Mouse (Mus musculus): ENCODE results near the gene Cpm. TPM values are rescaled to one million over a fixed set of nuclear protein-coding genes. Genes with fewer than 3 reads are reported as not detected.

Gene Cpm
- polyA plus RNA-seq, 1 experiment from 2014 or later = 3.7 TPM

DNA sequence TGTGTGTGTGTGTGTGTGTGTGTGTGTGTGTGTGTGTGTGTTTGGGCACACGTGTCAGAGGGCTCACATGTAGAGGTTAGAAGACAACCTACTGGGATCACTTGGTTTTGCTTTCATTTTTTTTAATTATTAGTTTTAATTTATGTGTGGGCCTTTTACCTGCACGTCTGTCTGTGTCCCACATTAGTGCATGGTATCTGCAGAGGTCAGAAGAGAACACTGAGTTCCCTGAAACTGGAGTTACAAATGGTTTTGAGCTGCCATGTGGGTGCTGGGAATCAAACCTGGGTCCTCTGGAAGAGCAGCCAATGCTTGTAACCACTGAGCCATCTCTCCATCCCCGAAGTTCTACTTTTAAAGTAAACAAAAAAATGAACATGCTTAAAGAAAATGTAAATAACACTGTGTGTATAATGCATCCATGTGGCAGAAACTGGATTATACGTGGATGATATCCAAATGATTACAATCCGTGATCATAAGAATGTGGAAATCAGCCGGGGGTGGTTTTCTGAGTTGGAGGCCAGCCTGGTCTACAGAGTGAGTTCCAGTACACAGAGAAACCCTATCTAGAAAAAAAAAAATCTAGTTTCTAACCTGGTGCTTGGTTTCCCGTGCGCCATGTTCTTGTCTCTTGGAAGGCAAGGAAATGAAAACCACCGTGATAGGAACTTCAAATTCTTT is 37.8 kb downstream of the Cpm start:
- H3K4me1 ChIP-seq (ENCODE audit: control insufficient read depth, insufficient read depth, low read length) = no peaks in the 10 kb centered on the region; the same call in 1 of the 2 replicates
- no peak overlapping the region for H3K4me2 ChIP-seq (ENCODE audit: low read depth, low read length)
- H3K9me3 ChIP-seq (replicated peaks; ENCODE audit: control insufficient read depth, low read length) = no peaks in the 10 kb centered on the region
- WGBS = 89% methylated on average over 9 of the region's 9 CpGs
- H3K27me3 ChIP-seq (ENCODE audit: control insufficient read depth, insufficient read depth, low read length) = no peaks in the 10 kb centered on the region
- no peak overlapping the region for H3K9ac ChIP-seq (ENCODE audit: low read length)
- H3K36me3 ChIP-seq (ENCODE audit: control insufficient read depth, insufficient read depth) = no peaks in the 10 kb centered on the region
- ATAC-seq (replicated peaks; ENCODE audit: extremely low read depth, insufficient read depth, low FRiP score) = no peak
- H3K27ac ChIP-seq (ENCODE audit: low read length) = no peak overlapping the region
- no peak overlapping the region for H3K4me3 ChIP-seq (ENCODE audit: low read length)

DNA sequence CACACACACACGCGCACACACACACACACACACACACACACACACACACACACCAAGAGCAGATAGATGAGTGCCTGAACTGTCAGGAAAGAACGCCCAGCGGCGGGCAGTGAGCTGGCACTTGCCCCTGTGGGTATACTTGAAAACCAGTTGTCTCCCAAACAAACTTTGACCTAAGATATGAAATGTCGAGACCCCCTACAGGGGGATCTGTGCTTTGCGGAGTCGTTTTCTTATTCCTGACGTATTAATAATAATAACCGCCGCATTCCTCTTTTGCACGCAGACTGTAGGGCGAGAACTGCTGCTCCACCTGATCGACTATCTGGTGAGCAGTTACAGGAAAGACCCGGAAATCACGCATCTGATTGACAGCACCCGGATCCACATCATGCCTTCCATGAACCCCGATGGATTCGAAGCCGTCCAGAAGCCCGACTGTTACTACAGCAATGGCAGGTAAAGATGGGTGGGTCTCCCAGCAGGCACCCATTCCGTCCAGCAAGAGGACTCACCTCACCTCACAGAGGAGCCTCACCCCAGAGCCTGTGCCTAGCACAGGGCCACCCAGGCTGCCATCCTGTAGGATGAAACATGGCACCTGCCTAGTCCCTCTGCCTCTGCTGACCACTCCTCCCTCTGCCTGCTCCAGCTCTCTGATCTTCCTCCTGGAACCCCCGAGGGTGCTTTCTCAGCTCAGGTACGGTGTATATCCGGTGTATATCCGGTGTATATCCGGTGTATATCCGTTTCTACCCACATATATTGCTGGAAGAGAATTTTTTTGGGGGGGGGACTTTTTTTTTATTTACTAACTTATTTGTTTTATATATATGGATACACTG is 38.6 kb downstream of the Cpm start:
- Histone ChIP-seq H3K9ac (ENCODE audit: low read length) (no peak overlapping the region), H3K27ac (ENCODE audit: low read length) (no peak overlapping the region), H3K36me3 (ENCODE audit: control insufficient read depth, insufficient read depth) (no peaks in the 10 kb centered on the region), H3K27me3 (ENCODE audit: control insufficient read depth, insufficient read depth, low read length) (no peaks in the 10 kb centered on the region), H3K4me3 (ENCODE audit: low read length) (no peak overlapping the region), H3K4me2 (ENCODE audit: low read depth, low read length) (no peak overlapping the region), H3K9me3 (replicated peaks; ENCODE audit: control insufficient read depth, low read length) (no peaks in the 10 kb centered on the region), H3K4me1 (ENCODE audit: control insufficient read depth, insufficient read depth, low read length) (no peaks in the 10 kb centered on the region; the same call in 1 of the 2 replicates)
- ATAC-seq (replicated peaks; ENCODE audit: extremely low read depth, insufficient read depth, low FRiP score) = no peak
- WGBS = 89% methylated on average over 28 of the region's 28 CpGs

DNA sequence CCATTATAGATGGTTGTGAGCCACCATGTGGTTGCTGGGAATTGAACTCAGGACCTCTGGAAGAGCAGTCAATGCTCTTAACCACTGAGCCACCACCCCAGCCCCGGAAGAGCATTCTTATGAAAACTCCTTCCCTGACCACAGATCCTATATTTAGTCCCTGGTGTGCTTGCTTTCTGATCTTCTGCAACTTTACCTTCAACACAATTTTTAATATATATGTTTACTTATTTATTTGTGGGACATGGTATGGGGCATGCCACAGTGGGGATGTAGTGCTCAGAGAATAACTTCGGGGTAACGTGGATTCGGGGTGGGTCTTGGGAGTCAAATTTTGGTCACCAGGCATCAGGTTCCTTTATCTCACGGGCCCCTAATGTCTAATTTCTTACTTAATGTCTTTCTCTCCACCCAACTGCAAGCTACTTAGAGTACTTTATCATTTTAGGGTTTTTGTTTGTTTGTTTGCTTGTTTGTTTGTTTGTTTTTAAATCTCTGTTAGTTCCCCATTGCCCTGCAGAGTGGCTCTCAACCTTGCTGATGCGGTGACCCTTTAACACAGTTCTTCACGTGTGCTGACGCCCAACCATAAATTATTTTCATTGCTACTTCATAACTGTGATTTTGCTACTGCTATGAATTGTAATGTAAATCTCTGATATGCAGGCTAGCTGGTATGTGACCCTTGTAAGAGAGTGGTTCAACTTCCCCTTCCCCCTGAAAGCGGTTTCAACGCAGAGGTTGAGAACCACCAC is 39.4 kb downstream of the Cpm start:
- Histone ChIP-seq H3K4me2 (ENCODE audit: low read depth, low read length) (no peak overlapping the region), H3K36me3 (ENCODE audit: control insufficient read depth, insufficient read depth) (no peaks in the 10 kb centered on the region), H3K27ac (ENCODE audit: low read length) (no peak overlapping the region), H3K4me1 (ENCODE audit: control insufficient read depth, insufficient read depth, low read length) (no peaks in the 10 kb centered on the region; the same call in 1 of the 2 replicates), H3K4me3 (ENCODE audit: low read length) (no peak overlapping the region), H3K9me3 (replicated peaks; ENCODE audit: control insufficient read depth, low read length) (no peaks in the 10 kb centered on the region), H3K27me3 (ENCODE audit: control insufficient read depth, insufficient read depth, low read length) (no peaks in the 10 kb centered on the region), H3K9ac (ENCODE audit: low read length) (no peak overlapping the region)
- WGBS = 82% methylated on average over 10 of the region's 10 CpGs
- ATAC-seq (replicated peaks; ENCODE audit: extremely low read depth, insufficient read depth, low FRiP score) = no peak

- H3K36me3 ChIP-seq (ENCODE audit: control insufficient read depth, insufficient read depth) = no peaks in the 10 kb centered on the region
- H3K4me1 ChIP-seq (ENCODE audit: control insufficient read depth, insufficient read depth, low read length) = no peaks in the 10 kb centered on the region
- H3K9ac ChIP-seq (ENCODE audit: low read length) = no peak overlapping the region
- H3K9me3 ChIP-seq (replicated peaks; ENCODE audit: control insufficient read depth, low read length) = no peaks in the 10 kb centered on the region
- H3K4me2 ChIP-seq (ENCODE audit: low read depth, low read length) = no peak overlapping the region
- no peak overlapping the region for H3K4me3 ChIP-seq (ENCODE audit: low read length)
- WGBS = 72% methylated on average over 10 of the region's 10 CpGs
- no peak for ATAC-seq (replicated peaks; ENCODE audit: extremely low read depth, insufficient read depth, low FRiP score)
- H3K27me3 ChIP-seq (ENCODE audit: control insufficient read depth, insufficient read depth, low read length) = no peaks in the 10 kb centered on the region
- no peak overlapping the region for H3K27ac ChIP-seq (ENCODE audit: low read length)
These were observed 40.3 kb downstream of the Cpm start for GRCm38 (mm10) chr10:117669449-117670090.

- no peaks in the 10 kb centered on the region for H3K9me3 ChIP-seq (replicated peaks; ENCODE audit: control insufficient read depth, low read length)
- H3K4me3 ChIP-seq (ENCODE audit: low read length) = no peak overlapping the region
- no peak overlapping the region for H3K9ac ChIP-seq (ENCODE audit: low read length)
- no peaks in the 10 kb centered on the region for H3K36me3 ChIP-seq (ENCODE audit: control insufficient read depth, insufficient read depth)
- no peak for ATAC-seq (replicated peaks; ENCODE audit: extremely low read depth, insufficient read depth, low FRiP score)
- 83% methylated on average over 3 of the region's 3 CpGs for WGBS
- no peaks in the 10 kb centered on the region for H3K4me1 ChIP-seq (ENCODE audit: control insufficient read depth, insufficient read depth, low read length)
- H3K27ac ChIP-seq (ENCODE audit: low read length) = no peak overlapping the region
- no peak overlapping the region for H3K4me2 ChIP-seq (ENCODE audit: low read depth, low read length)
- no peaks in the 10 kb centered on the region for H3K27me3 ChIP-seq (ENCODE audit: control insufficient read depth, insufficient read depth, low read length)
These were observed 40.8 kb downstream of the Cpm start for GRCm38 (mm10) chr10:117670092-117670491.

GRCm38 (mm10) chr10:117670791-117671190 is 41.5 kb downstream of the Cpm start:
- H3K9me3 ChIP-seq (replicated peaks; ENCODE audit: control insufficient read depth, low read length) = no peaks in the 10 kb centered on the region
- ATAC-seq (replicated peaks; ENCODE audit: extremely low read depth, insufficient read depth, low FRiP score) = no peak
- no peak overlapping the region for H3K9ac ChIP-seq (ENCODE audit: low read length)
- H3K4me1 ChIP-seq (ENCODE audit: control insufficient read depth, insufficient read depth, low read length) = peaks cover 2% of the 10 kb centered on the region; the same call in 1 of the 2 replicates
- no peaks in the 10 kb centered on the region for H3K27me3 ChIP-seq (ENCODE audit: control insufficient read depth, insufficient read depth, low read length)
- H3K4me3 ChIP-seq (ENCODE audit: low read length) = no peak overlapping the region
- no peak overlapping the region for H3K4me2 ChIP-seq (ENCODE audit: low read depth, low read length)
- H3K27ac ChIP-seq (ENCODE audit: low read length) = no peak overlapping the region
- 79% methylated on average over 5 of the region's 5 CpGs for WGBS
- H3K36me3 ChIP-seq (ENCODE audit: control insufficient read depth, insufficient read depth) = no peaks in the 10 kb centered on the region

GRCm38 (mm10) chr10:117671266-117671665 is 42.0 kb downstream of the Cpm start:
- Histone ChIP-seq H3K36me3 (ENCODE audit: control insufficient read depth, insufficient read depth) (no peaks in the 10 kb centered on the region), H3K4me3 (ENCODE audit: low read length) (no peak overlapping the region), H3K4me2 (ENCODE audit: low read depth, low read length) (no peak overlapping the region), H3K9ac (ENCODE audit: low read length) (no peak overlapping the region), H3K4me1 (ENCODE audit: control insufficient read depth, insufficient read depth, low read length) (peaks cover 7% of the 10 kb centered on the region), H3K9me3 (replicated peaks; ENCODE audit: control insufficient read depth, low read length) (no peaks in the 10 kb centered on the region), H3K27me3 (ENCODE audit: control insufficient read depth, insufficient read depth, low read length) (no peaks in the 10 kb centered on the region), H3K27ac (ENCODE audit: low read length) (no peak overlapping the region)
- no peak for ATAC-seq (replicated peaks; ENCODE audit: extremely low read depth, insufficient read depth, low FRiP score)
- WGBS = 82% methylated on average over 9 of the region's 9 CpGs

- Histone ChIP-seq H3K4me3 (ENCODE audit: low read length) (no peak overlapping the region), H3K4me2 (ENCODE audit: low read depth, low read length) (no peak overlapping the region), H3K9ac (ENCODE audit: low read length) (no peak overlapping the region), H3K36me3 (ENCODE audit: control insufficient read depth, insufficient read depth) (no peaks in the 10 kb centered on the region), H3K27ac (ENCODE audit: low read length) (no peak overlapping the region), H3K9me3 (replicated peaks; ENCODE audit: control insufficient read depth, low read length) (no peaks in the 10 kb centered on the region), H3K27me3 (ENCODE audit: control insufficient read depth, insufficient read depth, low read length) (no peaks in the 10 kb centered on the region), H3K4me1 (ENCODE audit: control insufficient read depth, insufficient read depth, low read length) (peaks cover 7% of the 10 kb centered on the region)
- 84% methylated on average over 13 of the region's 13 CpGs for WGBS
- no peak for ATAC-seq (replicated peaks; ENCODE audit: extremely low read depth, insufficient read depth, low FRiP score)
These were observed 42.8 kb downstream of the Cpm start for GRCm38 (mm10) chr10:117671930-117672666.
